Mouse (Mus musculus): ENCODE data around the gene Adprhl1. TPM values are rescaled to one million over a fixed set of nuclear protein-coding genes. Genes with fewer than 3 reads are reported as not detected.

Adprhl1 gene
- polyA plus RNA-seq, 1 experiment from 2014 or later: 0.27 TPM

GRCm38 (mm10) chr8:13187229-13187628 lies 66.7 kb downstream of the Adprhl1 start:
- Histone ChIP-seq H3K27ac (ENCODE audit: low read depth) (no peak overlapping the region), H3K4me3 (ENCODE audit: low read depth, low read length) (no peak overlapping the region), H3K4me1 (replicated peaks; ENCODE audit: control insufficient read depth, insufficient read depth, low read length) (no peaks in the 10 kb centered on the region), H3K36me3 (ENCODE audit: control insufficient read depth, insufficient read depth, low read length) (0 out of 2 replicates have a peak, but pooled peaks cover 5% of the 10 kb centered on the region), H3K9ac (ENCODE audit: low read length) (no peak overlapping the region), H3K4me2 (ENCODE audit: low read length) (no peak overlapping the region), H3K9me3 (ENCODE audit: control insufficient read depth, low read length) (no peaks in the 10 kb centered on the region), H3K27me3 (replicated peaks; ENCODE audit: control insufficient read depth, insufficient read depth, low read length) (no peaks in the 10 kb centered on the region)
- no peak for ATAC-seq (replicated peaks; ENCODE audit: low FRiP score, low TSS enrichment, low read depth)
- no peak for DNase-seq (ENCODE audit: low spot score)
- 78% methylated on average over 9 of the region's 9 CpGs for WGBS

GRCm38 (mm10) chr8:13186819-13187218 lies 67.1 kb downstream of the Adprhl1 start:
- 77% methylated on average over 8 of the region's 8 CpGs for WGBS
- Histone ChIP-seq H3K27ac (ENCODE audit: low read depth) (no peak overlapping the region), H3K4me3 (ENCODE audit: low read depth, low read length) (no peak overlapping the region), H3K36me3 (ENCODE audit: control insufficient read depth, insufficient read depth, low read length) (0 out of 2 replicates have a peak, but pooled peaks cover 5% of the 10 kb centered on the region), H3K4me2 (ENCODE audit: low read length) (no peak overlapping the region), H3K9me3 (ENCODE audit: control insufficient read depth, low read length) (no peaks in the 10 kb centered on the region), H3K4me1 (replicated peaks; ENCODE audit: control insufficient read depth, insufficient read depth, low read length) (no peaks in the 10 kb centered on the region), H3K27me3 (replicated peaks; ENCODE audit: control insufficient read depth, insufficient read depth, low read length) (no peaks in the 10 kb centered on the region), H3K9ac (ENCODE audit: low read length) (no peak overlapping the region)
- no peak for DNase-seq (ENCODE audit: low spot score)
- no peak for ATAC-seq (replicated peaks; ENCODE audit: low FRiP score, low TSS enrichment, low read depth)

GRCm38 (mm10) chr8:13181691-13181976 lies 72.3 kb downstream of the Adprhl1 start:
- 58% methylated on average over 2 of the region's 2 CpGs for WGBS

GRCm38 (mm10) chr8:13180911-13181690 lies 72.9 kb downstream of the Adprhl1 start:
- H3K9me3 ChIP-seq (ENCODE audit: control insufficient read depth, low read length): no peaks in the 10 kb centered on the region
- WGBS: 82% methylated on average over 18 of the region's 18 CpGs

More at GRCm38 (mm10) chr8:13181691-13181976, 72.3 kb downstream of the Adprhl1 start:
- Histone ChIP-seq H3K9me3 (ENCODE audit: control insufficient read depth, low read length) (no peaks in the 10 kb centered on the region), H3K4me1 (replicated peaks; ENCODE audit: control insufficient read depth, insufficient read depth, low read length) (no peaks in the 10 kb centered on the region), H3K4me3 (ENCODE audit: low read depth, low read length) (no peak overlapping the region), H3K4me2 (ENCODE audit: low read length) (no peak overlapping the region), H3K9ac (ENCODE audit: low read length) (no peak overlapping the region), H3K27me3 (replicated peaks; ENCODE audit: control insufficient read depth, insufficient read depth, low read length) (no peaks in the 10 kb centered on the region), H3K27ac (ENCODE audit: low read depth) (no peak overlapping the region), H3K36me3 (ENCODE audit: control insufficient read depth, insufficient read depth, low read length) (peaks cover 19% of the 10 kb centered on the region)
- DNase-seq (ENCODE audit: low spot score): no peak
- ATAC-seq (replicated peaks; ENCODE audit: low FRiP score, low TSS enrichment, low read depth): no peak

DNA sequence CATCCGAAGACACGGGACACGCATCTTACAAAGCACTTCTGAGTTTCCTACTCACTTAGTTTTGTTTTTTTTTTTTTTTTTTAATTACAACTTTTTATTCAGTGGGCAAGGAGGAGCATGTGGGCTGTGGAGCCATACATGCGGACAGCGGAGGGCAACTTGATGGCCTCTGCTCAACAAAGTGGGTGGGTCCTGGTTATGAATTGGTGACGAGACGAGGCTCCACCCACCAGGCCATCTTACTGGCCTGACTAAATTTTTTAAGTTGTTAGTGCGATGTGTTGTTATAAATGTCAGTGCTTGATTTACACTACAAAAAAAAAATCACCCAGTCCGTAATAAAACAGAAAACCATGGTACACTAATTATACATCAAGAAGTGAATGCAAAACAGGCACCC lies 73.6 kb downstream of the Adprhl1 start:
- DNase-seq (ENCODE audit: low spot score) (no peak), ATAC-seq (replicated peaks; ENCODE audit: low FRiP score, low TSS enrichment, low read depth) (no peak)
- Histone ChIP-seq H3K4me2 (ENCODE audit: low read length) (no peak overlapping the region), H3K27me3 (replicated peaks; ENCODE audit: control insufficient read depth, insufficient read depth, low read length) (no peaks in the 10 kb centered on the region), H3K9me3 (ENCODE audit: control insufficient read depth, low read length) (no peaks in the 10 kb centered on the region), H3K9ac (ENCODE audit: low read length) (no peak overlapping the region), H3K36me3 (ENCODE audit: control insufficient read depth, insufficient read depth, low read length) (peaks cover 32% of the 10 kb centered on the region), H3K4me3 (ENCODE audit: low read depth, low read length) (no peak overlapping the region), H3K27ac (ENCODE audit: low read depth) (no peak overlapping the region), H3K4me1 (replicated peaks; ENCODE audit: control insufficient read depth, insufficient read depth, low read length) (no peaks in the 10 kb centered on the region)
- 82% methylated on average over 9 of the region's 9 CpGs for WGBS

More at GRCm38 (mm10) chr8:13180911-13181690, 72.9 kb downstream of the Adprhl1 start:
- Histone ChIP-seq H3K27me3 (replicated peaks; ENCODE audit: control insufficient read depth, insufficient read depth, low read length) (no peaks in the 10 kb centered on the region), H3K9ac (ENCODE audit: low read length) (no peak overlapping the region), H3K4me3 (ENCODE audit: low read depth, low read length) (no peak overlapping the region), H3K36me3 (ENCODE audit: control insufficient read depth, insufficient read depth, low read length) (peaks cover 25% of the 10 kb centered on the region), H3K4me1 (replicated peaks; ENCODE audit: control insufficient read depth, insufficient read depth, low read length) (no peaks in the 10 kb centered on the region), H3K4me2 (ENCODE audit: low read length) (no peak overlapping the region), H3K27ac (ENCODE audit: low read depth) (no peak overlapping the region)
- DNase-seq (ENCODE audit: low spot score) (no peak), ATAC-seq (replicated peaks; ENCODE audit: low FRiP score, low TSS enrichment, low read depth) (no peak)

- 80% methylated on average over 7 of the region's 7 CpGs for WGBS
- no peak overlapping the region for H3K4me2 ChIP-seq (ENCODE audit: low read length)
- ATAC-seq (replicated peaks; ENCODE audit: low FRiP score, low TSS enrichment, low read depth): no peak
Measured at GRCm38 (mm10) chr8:13179948-13180347, 74.0 kb downstream of the Adprhl1 start.

GRCm38 (mm10) chr8:13179482-13179881 lies 74.5 kb downstream of the Adprhl1 start:
- Histone ChIP-seq H3K27ac (ENCODE audit: low read depth) (no peak overlapping the region), H3K4me2 (ENCODE audit: low read length) (no peak overlapping the region), H3K9me3 (ENCODE audit: control insufficient read depth, low read length) (no peaks in the 10 kb centered on the region), H3K27me3 (replicated peaks; ENCODE audit: control insufficient read depth, insufficient read depth, low read length) (no peaks in the 10 kb centered on the region), H3K4me3 (ENCODE audit: low read depth, low read length) (no peak overlapping the region), H3K36me3 (ENCODE audit: control insufficient read depth, insufficient read depth, low read length) (peaks cover 41% of the 10 kb centered on the region), H3K4me1 (replicated peaks; ENCODE audit: control insufficient read depth, insufficient read depth, low read length) (no peaks in the 10 kb centered on the region), H3K9ac (ENCODE audit: low read length) (no peak overlapping the region)
- DNase-seq (ENCODE audit: low spot score) (no peak), ATAC-seq (replicated peaks; ENCODE audit: low FRiP score, low TSS enrichment, low read depth) (no peak)
- WGBS: 69% methylated on average over 6 of the region's 6 CpGs

More at GRCm38 (mm10) chr8:13179948-13180347, 74.0 kb downstream of the Adprhl1 start:
- no peak overlapping the region for H3K27ac ChIP-seq (ENCODE audit: low read depth)
- H3K36me3 ChIP-seq (ENCODE audit: control insufficient read depth, insufficient read depth, low read length): peaks cover 36% of the 10 kb centered on the region
- no peaks in the 10 kb centered on the region for H3K4me1 ChIP-seq (replicated peaks; ENCODE audit: control insufficient read depth, insufficient read depth, low read length)
- DNase-seq (ENCODE audit: low spot score): no peak
- no peak overlapping the region for H3K9ac ChIP-seq (ENCODE audit: low read length)
- H3K27me3 ChIP-seq (replicated peaks; ENCODE audit: control insufficient read depth, insufficient read depth, low read length): no peaks in the 10 kb centered on the region
- H3K9me3 ChIP-seq (ENCODE audit: control insufficient read depth, low read length): no peaks in the 10 kb centered on the region
- H3K4me3 ChIP-seq (ENCODE audit: low read depth, low read length): no peak overlapping the region

- Histone ChIP-seq H3K4me3 (ENCODE audit: low read depth, low read length) (no peak overlapping the region), H3K9me3 (ENCODE audit: control insufficient read depth, low read length) (no peaks in the 10 kb centered on the region), H3K9ac (ENCODE audit: low read length) (no peak overlapping the region), H3K4me2 (ENCODE audit: low read length) (no peak overlapping the region), H3K4me1 (replicated peaks; ENCODE audit: control insufficient read depth, insufficient read depth, low read length) (no peaks in the 10 kb centered on the region), H3K27me3 (replicated peaks; ENCODE audit: control insufficient read depth, insufficient read depth, low read length) (no peaks in the 10 kb centered on the region), H3K36me3 (ENCODE audit: control insufficient read depth, insufficient read depth, low read length) (peaks cover 54% of the 10 kb centered on the region), H3K27ac (ENCODE audit: low read depth) (no peak overlapping the region)
- no peak for DNase-seq (ENCODE audit: low spot score)
- ATAC-seq (replicated peaks; ENCODE audit: low FRiP score, low TSS enrichment, low read depth): no peak
- WGBS: 92% methylated on average over 5 of the region's 5 CpGs
Measured at GRCm38 (mm10) chr8:13178137-13178536, 75.8 kb downstream of the Adprhl1 start.
